Mouse (Mus musculus) layer of hippocampus, adult 2 months (tissue): ENCODE data around the gene 4933424G06Rik. TPM values are rescaled to one million over a fixed set of nuclear protein-coding genes. Genes with fewer than 3 reads are reported as not detected.

Experiments used
- DNase-seq, 2 experiments: peaks; one replicate each; pipeline ENCODE4 v3.0.0; 2022; ENCODE audit warnings: low spot score in 2 of 2
- H3K27ac ChIP-seq: fragments of 200-600 bp; 2 replicates; pipeline ENCODE4 v1.8.1; 2022
- H3K4me3 ChIP-seq: fragments of 200-600 bp; 2 replicates; pipeline ENCODE4 v1.8.1; 2022; ENCODE audit warnings: mild to moderate bottlenecking
- CTCF ChIP-seq: fragments of 200-600 bp; conservative IDR thresholded peaks from 2 replicates; pipeline ENCODE4 v1.8.1; 2022; ENCODE audit warnings: antibody characterized with exemption, mild to moderate bottlenecking, moderate library complexity
- microRNA-seq, 2 experiments: library from miRNA; unstranded; fragments of <30 nt; microRNA quantifications; one replicate each; pipeline ENCODE4 v1.2.0; 2021
- total RNA-seq, 2 experiments: library from RNA; stranded (reverse); gene quantifications; 2 replicates each; pipeline ENCODE4 v1.2.3; 2021

Gene 4933424G06Rik
- total RNA-seq, 2 experiments from 2014 or later = 0.96 to 1.4 TPM

DNA sequence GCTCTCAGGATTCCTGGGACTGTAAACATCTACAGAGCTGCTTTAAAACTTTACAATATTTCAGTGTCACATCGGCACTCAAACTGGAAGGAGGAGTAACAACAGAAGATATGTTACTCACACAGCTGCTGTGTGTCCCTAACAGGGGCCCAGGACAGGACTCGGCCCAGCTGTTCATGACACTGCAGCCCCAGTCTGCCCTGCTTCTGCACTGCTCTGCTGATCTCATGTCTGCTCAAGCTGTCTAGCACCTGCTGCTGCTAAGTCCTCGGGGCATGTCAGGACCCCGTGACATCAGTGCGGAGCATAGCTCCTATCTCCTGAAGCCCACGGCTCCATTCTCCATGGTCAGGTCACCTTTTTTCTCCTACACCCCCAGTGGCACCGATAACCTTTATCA is 86.8 kb downstream of the 4933424G06Rik start:
- no peak overlapping the region for H3K4me3 ChIP-seq

DNA sequence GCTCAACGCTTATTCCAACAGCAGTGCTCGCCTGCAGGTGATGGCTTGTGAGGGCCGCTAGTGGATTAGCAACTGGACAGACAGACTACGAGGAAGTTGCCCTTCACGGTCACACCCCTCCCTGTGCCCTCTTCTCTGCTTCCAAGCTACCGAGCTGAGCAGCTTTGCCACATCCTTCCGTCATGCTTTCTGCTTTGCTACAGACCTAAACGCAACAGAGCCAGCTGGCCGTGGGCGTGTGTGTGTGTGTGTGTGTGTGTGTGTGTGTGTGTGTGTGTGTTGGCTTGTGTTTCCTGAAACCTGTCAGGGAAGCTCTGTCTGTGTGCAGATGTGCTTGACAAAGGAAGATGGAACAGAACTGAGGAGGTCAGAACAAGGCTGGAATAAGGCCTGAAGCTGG is 87.5 kb downstream of the 4933424G06Rik start:
- TF ChIP-seq CTCF = no peak
- no peak overlapping the region for H3K27ac ChIP-seq
- DNase-seq = peak; percentile 44 to 61
- no peak overlapping the region for H3K4me3 ChIP-seq

More for the DNA sequence above, 86.8 kb downstream of the 4933424G06Rik start:
- H3K27ac ChIP-seq = no peak overlapping the region
- TF ChIP-seq CTCF = no peak
- DNase-seq = no peak

GRCm38 (mm10) chr1:36800379-36801011 is 90.5 kb downstream of the 4933424G06Rik start:
- H3K27ac ChIP-seq = peak overlapping the region; percentile 33; the same call in 1 of the 2 replicates
- no peak for DNase-seq
- TF ChIP-seq CTCF = no peak
- no peak overlapping the region for H3K4me3 ChIP-seq

- Histone ChIP-seq H3K4me3 (no peak overlapping the region), H3K27ac (no peak overlapping the region)
- no peak for DNase-seq
- TF ChIP-seq CTCF = no peak
Measured at GRCm38 (mm10) chr1:36804259-36804658, 94.3 kb downstream of the 4933424G06Rik start.

DNA sequence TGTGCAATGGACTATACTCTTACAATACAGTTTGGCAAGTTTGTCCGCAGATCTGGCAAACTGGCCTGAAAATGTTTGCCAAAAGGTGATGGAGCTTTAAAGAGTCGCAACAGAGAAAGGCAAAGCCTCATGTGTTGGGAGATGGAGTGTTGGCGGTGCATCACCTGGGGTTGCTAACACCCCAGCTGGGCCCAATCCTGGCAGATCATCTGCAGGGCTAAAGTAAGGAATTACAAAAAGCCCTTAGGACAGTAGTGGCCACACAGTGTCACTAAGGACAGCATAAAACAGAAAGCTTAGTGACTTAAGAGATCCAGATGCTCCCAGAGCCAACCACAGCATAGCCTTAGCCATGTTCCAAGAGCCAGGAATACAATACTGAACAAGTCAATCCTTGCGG is 94.9 kb downstream of the 4933424G06Rik start:
- no peak for TF ChIP-seq CTCF
- Histone ChIP-seq H3K27ac (no peak overlapping the region), H3K4me3 (no peak overlapping the region)
- no peak for DNase-seq

DNA sequence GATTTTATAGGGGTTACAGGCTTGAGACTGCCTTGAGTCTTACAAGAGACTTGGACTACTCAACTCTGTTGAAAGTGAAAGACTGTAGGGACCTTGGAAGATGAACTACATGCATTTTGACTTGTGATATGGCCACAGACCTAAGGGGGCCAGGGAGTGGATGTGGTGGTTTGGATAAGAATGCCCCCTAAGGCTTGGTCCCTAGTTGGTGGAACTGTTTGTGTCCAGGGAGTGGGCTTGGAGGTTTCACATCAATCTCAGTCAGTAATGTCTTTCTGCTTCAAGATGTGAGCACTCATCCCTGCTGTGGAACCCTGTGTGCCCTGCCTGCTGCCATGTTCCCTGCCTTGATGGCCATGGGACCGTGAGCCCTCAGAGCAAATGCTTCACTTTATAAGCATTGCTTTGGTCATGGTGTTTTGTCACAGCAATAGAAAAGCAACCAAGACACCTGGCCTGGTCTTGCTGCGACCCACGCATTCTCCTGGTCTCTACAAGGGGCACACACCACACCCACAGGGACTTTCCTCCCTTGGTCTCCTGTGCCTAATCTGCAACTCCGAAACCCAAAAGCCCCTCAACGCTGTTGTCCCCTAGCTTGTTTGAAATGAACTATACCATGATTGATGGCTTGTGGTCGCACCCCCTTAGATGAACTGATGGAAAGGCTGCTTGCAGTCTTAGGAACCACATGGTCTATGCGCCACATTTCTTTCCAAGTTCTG is 96.4 kb downstream of the 4933424G06Rik start:
- Histone ChIP-seq H3K27ac (no peak overlapping the region), H3K4me3 (no peak overlapping the region)
- no peak for DNase-seq
- no peak for TF ChIP-seq CTCF

DNA sequence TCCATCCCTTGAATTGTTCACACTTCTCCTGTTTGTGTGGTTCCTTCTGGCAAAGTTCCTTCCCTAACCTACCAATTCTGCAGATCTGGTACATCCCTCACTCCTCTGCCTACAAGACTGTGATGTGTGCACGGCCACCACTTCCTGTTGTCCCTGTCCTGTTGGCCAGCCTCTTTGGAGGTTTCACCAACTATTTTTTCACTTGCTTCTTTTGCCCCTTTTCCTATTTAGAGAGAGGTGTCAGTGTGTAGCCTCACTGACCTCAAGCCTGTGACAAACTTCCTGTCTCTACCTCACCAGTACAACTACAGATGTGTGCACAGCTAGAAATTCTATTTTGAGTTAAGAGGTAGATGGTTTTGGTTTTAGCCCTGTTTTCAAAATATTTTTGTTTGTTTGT is 97.1 kb downstream of the 4933424G06Rik start:
- no peak for TF ChIP-seq CTCF
- no peak for DNase-seq
- no peak overlapping the region for H3K27ac ChIP-seq
- H3K4me3 ChIP-seq = no peak overlapping the region

Small RNA genes within 50 kb of the gene (microRNA-seq; reads per million reads assigned to microRNA genes)
- gene Gm24133 = 0 reads per million in 2 experiments

Other genes with a start within 250 kb of the 4933424G06Rik start
- 10 to 100 TPM; 16.9 to 17.2 TPM for gene Cnnm4, start 238.5 kb upstream of the 4933424G06Rik start, total RNA-seq
- gene Cnnm3, start 198.3 kb upstream of the 4933424G06Rik start, total RNA-seq = 10 to 100 TPM; 33.1 to 38.1 TPM
- 10 to 100 TPM in 1 of 2 experiments, 1 to 10 TPM in 1; 6.8 to 10.3 TPM for gene Ankrd23, start 173.3 kb upstream of the 4933424G06Rik start, total RNA-seq
- gene Gm42417, start 170.7 kb upstream of the 4933424G06Rik start, total RNA-seq = not detected
- 10 to 100 TPM; 13.4 to 13.7 TPM for gene Ankrd39, start 162.7 kb upstream of the 4933424G06Rik start, total RNA-seq
- 10 to 100 TPM; 13.4 to 13.6 TPM for gene Sema4c, start 151.8 kb upstream of the 4933424G06Rik start, total RNA-seq
- not detected for gene Fam178b, start 27.0 kb upstream of the 4933424G06Rik start, total RNA-seq
- 100 to 1,000 TPM; 610 to 649 TPM for gene Cox5b, start 18.7 kb upstream of the 4933424G06Rik start, total RNA-seq
- 100 to 1,000 TPM; 248 to 282 TPM for gene Actr1b, start 4.3 kb downstream of the 4933424G06Rik start, total RNA-seq
- gene Zap70, start 51.6 kb downstream of the 4933424G06Rik start, total RNA-seq = 1 to 10 TPM; 3.9 to 5.0 TPM
- gene Tmem131, start 233.5 kb downstream of the 4933424G06Rik start, total RNA-seq = 10 to 100 TPM; 58.1 to 62.1 TPM